Mouse (Mus musculus) adrenal gland, adult 2 months (tissue): ENCODE measurements around the gene Cyth2. TPM values are rescaled to one million over a fixed set of nuclear protein-coding genes. Genes with fewer than 3 reads are reported as not detected.

ENCODE experiments used
- DNase-seq: peaks from one replicate; pipeline ENCODE4 v3.0.0; 2021
- long read RNA-seq: library from polyadenylated mRNA; stranded (forward); transcript quantifications from one replicate; pipeline ENCODE4 v2.0.0, GENCODE M21; 2021
- polyA plus RNA-seq: library from polyadenylated mRNA; depleted of rRNA; stranded (reverse); fragments of >200 nt; gene quantifications from 2 replicates; pipeline ENCODE4 v1.2.3, GENCODE M21; 2012; rRNA removed
- total RNA-seq, 2 experiments: library from RNA; stranded (reverse); gene quantifications; 2 replicates each; pipeline ENCODE4 v1.2.3; 2021

Cyth2 gene
- total RNA-seq (100 to 1,000 TPM; 127 to 129 TPM), polyA plus RNA-seq (147 and 170 TPM in 2 replicates)
- long read RNA-seq, transcript Cyth2-202 (12 exons, 2,519 nt), result minor isoform, 35 of 92 reads
- long read RNA-seq, transcript Cyth2-203 (12 exons, 1,512 nt), result major isoform, 48 of 92 reads
- long read RNA-seq, partial matches to known transcripts, result 2 of 92 reads
- long read RNA-seq, other reads (novel, unspliced or antisense), result 2 of 92 reads

DNA sequence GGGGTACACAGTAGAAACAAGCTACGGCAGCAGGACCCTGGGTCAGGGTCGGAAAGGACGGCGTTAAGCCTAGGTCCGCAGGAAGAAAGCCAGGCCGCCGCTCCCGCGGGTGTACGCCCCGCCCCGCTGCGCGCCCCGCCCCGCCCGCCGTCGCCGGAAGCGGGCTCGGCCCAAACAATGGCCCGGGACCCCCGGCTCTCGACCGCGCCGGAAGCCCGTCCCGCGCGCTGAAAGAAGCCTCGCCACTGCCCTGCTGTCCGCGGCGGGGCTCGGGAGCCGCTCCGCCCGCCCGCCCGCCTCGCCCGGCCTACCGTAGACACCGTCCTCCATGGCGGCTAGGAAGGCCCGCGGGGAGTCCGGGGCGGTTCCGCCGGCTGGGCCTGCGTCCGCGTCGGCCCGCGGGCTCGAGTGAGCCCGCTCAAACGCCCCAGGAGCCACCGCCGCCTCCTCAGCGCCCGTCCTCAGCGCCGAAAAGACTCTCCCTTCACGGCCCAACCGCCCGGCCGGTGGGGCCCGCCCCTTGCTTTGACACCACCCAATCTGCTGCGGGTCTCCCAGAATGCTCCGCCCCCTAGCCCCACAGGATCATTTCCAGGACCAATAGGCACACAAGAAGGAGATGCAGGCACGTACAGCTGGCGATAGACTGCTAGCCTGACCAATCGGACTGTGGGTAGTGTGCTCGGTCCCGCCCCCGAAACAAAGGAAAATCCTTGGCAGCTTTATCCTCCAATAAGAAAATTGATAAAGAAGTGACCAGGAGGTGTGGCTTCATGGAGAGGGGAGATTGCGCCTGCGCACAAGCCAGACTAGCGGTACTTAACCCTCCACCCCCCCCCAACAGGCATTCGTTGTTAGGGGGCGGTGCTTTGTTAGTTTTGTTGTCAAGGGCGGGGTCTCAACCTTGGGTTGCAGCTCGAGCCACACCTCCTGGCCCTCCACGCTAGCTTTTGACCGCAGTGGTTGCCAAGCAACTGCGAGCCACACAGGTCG is at the start of gene Cyth2:
Gene Cyth2 (minus strand): TSS at position 795 of the 993 bp plus-strand sequence.
- peak; percentile 99 for DNase-seq

DNA sequence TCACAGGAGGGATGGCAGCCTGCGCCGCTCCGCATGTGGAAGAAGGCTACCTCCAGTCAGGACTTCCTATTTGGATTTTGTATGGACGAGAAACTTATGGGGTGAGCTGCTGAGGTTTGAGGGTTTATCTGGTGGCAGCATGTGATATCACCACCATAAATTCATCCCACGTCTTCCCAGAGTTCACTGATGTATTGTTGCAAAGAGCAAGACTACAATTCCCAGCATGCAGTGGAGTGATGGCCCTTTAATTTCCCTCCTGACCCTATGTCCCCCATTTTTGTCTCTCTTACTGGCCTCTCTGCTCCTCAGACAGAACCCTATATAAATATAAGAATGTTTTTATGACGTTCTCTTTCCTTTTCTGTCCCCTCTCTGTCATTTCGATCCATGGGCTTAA is 48.4 kb upstream of the Cyth2 start:
- no peak for DNase-seq

DNA sequence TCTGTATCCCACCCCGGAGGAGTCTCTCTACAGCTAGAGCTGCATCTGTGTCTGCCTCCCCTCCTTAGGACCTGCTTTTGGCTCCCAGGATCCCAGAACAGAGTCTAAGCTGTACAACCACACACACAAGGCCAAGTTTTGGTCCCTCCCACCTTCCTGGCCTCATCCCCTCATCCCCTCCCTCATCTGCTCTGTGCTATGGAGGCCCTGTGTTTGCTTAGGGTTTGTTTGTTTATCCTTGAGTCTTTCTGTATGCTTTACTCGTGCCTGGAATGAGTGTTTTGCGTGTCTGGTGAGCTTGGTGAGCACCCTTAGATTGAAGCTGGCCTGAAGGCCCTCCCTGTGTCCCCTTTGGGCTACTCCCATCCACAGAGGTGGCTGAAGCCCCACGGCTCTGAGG is 44.6 kb upstream of the Cyth2 start:
- DNase-seq, result no peak

DNA sequence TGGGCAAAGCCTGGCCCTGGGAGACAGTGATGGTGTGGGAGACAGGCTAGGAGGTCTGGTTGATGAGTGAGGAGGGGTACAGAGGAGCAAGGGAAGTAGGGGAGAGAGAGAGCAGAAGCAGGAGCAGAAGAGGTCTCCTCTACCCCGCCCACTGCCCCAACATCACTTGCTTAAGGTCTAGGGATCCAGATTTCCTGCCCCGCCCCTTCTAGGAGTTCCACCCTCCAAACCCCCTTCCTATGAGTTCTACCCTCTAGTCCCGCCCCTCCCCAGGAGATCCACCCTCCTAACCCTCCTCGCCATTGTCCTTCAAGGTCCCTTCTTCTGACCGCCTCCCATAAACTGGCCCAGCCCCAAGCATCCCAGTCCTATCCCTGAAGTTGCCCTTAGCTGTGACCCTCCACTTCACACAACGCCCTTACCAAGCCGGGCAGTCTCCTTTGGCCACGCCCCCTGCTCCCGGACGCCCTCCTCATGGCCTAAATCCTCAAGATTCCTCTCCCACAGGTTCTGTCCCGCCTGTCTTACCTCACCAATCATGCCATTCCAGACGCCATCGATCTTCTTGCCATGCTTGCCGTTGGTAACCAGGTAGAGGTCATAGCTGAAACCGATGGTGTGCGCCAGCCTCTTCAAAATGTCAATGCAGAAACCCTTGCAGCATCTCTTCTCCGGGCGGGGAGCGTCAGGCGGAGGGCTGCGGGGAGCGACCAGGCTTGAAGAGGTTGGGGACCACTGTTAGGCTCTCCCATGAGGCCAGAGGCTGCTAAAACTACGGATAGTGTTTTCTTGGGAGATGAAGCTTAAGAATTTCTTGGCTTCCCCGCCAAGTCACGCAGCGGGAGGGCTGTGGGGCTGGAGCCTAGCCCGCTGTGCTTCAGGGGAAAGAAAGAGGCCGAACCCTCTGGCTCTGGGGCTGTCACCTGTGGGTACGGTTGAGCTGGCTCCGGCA is 42.8 kb upstream of the Cyth2 start:
- no peak for DNase-seq

DNA sequence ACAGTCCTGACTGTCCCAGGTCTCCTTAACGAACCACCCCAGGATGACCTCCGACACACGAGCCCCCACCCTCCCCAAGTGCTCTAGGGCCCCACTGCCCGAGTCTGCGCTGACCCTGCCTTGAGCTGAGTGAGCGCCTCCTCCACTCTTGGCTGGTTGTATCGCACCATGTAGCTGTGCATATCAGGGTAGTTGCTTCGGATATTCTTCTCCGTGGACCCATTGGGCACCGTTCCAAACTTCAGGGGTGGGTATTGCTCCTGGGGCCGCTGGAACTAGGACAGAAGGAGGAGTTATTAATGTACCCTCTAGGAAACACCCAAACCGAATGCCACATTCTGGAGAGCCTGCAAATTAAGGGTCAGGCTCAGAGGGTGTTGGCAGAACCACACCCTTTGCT is 38.7 kb upstream of the Cyth2 start:
- no peak for DNase-seq

DNA sequence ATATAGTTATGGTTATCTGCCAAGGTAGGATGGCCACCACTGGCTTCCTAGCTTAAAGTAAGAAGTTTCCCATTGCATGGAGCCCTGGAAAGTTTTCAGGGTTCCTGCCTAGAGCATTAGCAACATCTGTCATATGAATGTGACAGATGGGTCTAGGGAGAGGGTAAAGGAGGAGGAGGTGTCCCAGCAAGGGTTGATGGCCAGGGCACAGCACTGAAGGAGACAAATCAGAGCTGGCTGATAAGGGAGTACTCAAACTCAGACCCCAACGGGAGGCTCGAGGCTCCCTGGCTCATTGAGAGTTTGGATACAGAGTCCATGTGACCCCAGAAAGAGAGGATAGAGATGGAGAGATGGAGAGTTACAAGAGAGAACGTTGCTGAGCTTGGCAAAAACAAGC is 36.3 kb upstream of the Cyth2 start:
- peak; percentile 37 for DNase-seq

DNA sequence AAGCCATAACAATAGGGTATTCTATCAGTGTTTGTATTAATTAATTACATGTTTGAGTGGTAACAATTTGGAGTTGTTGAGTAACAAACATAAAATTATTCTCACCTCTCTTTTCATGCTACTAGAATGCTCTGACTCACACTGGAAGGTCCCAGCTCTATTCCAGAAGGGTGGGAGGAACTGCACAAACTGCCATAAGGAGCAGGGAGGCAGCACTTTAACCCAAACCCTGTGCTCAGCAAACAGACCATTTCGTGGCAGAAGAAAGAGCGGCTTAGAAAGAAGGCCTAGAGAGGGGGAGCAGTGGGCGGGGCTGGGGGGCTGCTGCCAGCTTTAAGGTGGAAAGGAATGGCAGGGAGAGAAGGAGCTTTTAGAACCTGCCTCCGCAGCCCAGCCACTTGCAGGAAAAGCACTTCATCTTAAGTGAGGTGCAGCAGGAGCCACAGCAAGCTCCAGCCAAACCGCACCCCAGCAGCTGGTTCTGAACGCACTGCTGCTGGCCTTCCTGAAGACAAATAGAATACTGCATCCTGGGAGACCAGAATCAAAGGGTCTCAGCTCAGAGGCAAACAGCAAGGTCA is 34.2 kb upstream of the Cyth2 start:
- no peak for DNase-seq

DNA sequence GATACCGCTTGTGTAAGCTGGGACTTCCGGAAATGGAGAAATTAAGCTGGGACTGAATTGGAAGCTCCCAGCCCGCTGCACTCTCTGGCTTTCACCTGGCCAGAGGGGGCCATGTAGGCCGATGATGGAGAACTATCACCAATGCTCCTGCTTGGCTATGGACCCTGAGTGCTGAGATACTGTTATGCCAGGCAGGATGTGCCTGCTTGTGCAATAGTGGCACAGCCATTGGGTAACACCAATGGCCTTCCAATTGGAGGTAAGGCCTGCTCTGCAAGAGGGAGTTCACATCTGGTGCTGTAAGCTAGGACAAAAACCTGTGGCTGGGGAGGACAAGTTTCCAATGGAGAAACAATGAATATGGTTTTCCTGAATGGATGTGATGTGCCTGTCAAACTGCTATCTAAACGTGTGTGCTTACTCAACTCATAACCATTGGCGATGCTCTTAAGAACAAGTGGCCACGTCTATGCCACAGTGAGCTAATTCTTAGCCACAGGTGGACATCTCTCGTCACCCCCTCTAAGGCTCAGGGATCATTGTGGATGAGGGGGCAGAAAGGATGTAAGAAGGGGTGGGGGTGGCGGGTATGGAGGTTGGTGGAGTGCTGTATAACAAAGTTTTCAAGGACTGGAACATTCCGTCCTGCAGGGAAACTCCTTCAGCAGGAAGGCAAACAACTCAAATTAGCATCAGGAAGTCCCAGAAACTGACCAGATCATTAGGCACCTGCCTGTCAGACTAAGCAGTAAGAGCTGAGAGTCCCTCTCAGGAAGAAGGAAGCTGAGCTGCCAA is 28.8 kb upstream of the Cyth2 start:
- DNase-seq, result no peak

DNA sequence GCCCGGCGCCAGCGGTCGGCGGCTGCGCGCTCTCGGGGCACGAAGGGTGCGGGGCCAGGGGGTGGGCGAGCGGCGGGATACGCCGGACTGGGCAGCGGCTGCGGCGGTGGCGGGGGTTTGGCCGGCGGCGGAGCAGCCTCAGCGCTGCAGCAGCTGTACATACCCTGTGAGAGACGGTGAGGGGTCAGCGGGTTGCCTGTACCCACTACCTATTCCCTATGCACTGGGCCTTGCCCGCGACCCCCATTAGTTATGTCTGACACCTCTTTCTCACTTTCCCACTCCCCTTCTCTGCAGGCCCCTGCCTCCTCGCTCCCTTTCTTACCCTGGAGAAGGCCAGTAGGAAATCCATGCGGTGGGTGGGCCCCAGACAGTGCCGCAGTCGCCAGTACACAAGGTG is 19.5 kb upstream of the Cyth2 start:
- no peak for DNase-seq

DNA sequence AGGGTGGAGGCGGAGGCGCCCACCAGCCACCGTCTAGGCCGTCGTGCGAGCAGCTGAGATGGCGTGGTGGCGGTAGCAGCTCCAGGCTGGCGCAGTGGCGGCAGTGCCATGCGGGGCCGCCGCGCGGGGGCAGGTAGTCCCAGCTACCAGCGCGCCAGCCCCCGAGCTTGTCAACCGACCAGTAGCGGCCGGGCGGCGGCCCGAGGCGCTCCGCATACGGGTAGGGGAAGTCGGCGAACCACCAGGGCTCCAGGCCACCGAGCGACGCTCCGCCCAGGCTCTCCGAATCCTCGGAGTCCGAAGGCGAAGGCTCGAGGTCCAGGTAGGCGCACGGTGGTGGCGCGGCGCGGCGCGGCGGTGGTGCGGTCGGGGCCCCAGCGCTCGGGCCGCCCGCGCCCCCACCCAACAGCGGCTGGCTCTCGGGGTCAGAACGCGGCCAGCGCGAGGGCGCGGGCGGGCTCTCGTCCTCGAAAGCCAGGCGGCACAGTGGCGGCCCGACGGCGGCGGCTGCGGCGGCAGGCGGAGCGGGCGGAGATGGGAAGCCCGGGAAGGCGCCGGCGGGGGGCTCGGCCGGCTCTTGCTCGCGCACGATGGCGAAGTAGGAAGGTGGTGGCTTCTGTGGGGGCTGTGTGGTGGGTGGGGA is 18.9 kb upstream of the Cyth2 start:
- DNase-seq, result peak; percentile 14

DNA sequence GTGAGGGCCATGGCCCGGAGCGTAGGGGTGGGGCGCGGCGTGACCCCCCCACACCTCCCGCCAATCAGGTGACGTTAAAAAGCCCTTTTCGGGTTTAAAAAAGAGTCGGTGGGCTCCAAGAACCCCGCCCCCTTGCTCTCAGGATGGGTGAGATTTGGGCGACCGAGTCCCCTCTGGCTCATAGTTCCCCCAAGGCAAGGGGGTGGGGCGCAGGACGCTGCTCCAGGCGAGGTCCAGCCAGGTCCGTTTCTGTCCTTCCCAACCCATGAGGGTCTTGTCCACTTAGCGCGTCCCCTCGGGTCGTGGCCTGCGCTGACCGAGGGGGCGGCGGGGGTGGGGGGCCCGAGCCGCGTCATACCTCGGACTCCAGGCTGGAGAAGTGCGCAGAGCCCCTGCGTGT is 18.0 kb upstream of the Cyth2 start:
- DNase-seq, result no peak

DNA sequence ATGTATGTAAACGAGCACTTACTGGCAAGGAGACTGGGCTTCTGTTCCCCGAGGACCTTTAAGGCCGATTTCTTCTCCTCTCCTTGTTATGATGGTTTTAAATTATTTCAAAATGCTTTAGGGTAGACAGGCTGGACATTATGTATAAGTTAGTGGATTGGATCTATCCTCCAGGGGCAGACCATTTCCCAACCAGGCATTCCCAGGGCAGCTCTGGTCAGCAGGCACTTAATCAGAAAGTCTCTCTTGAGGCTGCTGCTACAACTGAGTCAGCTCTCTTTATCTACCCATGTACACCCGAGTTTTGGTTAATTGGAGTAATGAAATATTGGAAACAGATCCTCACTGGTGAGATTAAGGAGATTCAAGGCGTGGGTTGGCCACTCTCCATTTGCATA is 16.7 kb upstream of the Cyth2 start:
- DNase-seq, result no peak

DNA sequence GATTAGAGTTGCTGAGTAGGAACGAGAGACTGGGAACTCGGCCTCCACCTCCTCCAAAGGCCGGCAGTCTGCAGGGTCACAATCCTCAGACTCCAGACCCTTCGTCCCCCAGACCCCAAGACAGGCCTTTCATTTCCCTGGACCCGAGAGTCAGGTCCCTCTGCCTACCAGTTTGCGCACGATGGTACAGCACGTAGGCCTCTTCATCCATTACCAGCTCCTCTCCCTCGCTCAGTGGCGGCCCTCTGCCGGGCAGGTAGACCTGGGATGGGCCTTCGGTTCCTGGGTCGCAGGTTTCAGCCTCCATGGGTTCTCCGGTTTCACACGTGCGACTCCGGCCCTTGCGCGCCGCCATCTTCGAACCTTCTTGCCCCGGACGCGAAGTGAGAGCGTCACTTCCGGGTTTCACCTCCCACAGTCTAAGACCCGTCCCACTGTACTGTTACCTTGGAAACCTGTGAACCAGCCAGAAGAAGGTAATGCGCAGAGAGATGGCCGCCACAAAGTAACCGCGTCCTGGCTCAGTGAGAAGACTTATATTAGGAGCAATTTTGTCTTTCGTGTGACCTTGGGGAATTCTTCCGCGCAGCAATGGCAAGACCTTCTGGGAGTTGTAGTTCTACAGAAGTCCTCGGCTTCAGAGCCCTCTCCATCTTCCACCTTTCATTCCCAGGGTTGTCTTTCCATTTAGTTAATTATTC is 16.2 kb upstream of the Cyth2 start, which contains the start of gene Grwd1:
Gene Grwd1 (minus strand): TSS at position 518 of the 701 bp plus-strand sequence.
- DNase-seq, result peak; percentile 90

DNA sequence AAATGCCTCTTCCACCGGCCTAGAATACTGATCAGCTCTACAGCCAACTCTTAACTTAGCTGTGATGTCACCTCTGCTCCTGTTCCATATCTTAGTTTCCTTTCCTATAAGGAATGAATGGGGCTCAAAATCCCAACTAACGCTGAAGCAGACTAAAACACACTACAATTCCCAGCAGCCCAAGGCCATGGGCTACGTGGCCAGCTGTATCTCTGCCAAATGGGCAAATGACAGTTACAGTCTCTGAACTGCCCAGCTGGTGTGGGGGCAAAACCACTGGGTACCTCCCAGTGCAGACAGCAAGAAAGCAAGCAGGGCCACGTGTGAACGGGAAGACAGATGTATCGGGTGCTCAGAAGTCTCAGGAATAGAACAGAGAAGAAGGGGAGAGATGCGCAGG is 12.2 kb upstream of the Cyth2 start:
- DNase-seq, result no peak

DNA sequence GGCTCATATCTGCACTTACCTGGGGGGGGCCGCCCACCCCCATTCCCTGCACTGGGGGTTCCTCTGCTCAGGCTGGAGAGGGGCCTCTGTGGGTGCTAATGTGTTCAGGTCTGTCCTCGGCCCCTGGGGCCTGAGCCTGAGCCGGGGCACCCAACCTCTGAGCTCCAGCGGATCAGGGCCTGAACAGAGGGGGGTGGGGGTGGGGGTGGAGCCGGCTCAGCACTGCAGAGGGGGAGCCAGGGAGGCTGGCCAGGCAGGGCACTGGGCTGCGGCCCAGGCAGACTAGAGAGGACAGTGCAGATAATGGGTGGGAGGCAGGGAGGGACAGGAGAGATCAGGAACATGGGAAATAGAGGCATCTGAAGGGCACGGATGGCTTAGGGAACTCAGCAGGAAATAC is 10.2 kb upstream of the Cyth2 start, which contains the start of gene Kcnj14:
Gene Kcnj14 (minus strand): TSS at position 185 of the 400 bp plus-strand sequence.
- no peak for DNase-seq

DNA sequence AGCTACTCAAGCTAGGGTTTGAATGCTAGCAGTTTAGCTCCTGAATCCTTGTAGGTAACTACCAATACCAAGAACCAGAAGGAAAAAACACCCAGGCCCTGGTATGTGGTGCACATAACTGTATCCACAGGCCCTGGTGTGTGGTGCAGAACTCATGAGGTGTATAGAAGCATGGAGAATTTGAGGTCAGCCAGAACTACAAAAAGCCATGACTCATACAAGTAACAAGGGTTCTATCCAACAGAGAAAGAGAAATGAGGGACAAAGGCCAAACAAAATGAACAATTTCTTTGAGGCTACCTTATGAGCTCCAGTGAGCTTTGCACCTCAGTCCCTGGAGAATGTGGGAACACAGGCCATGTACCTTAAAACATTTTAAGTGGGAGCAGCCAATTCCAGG is 6.5 kb upstream of the Cyth2 start:
- no peak for DNase-seq

DNA sequence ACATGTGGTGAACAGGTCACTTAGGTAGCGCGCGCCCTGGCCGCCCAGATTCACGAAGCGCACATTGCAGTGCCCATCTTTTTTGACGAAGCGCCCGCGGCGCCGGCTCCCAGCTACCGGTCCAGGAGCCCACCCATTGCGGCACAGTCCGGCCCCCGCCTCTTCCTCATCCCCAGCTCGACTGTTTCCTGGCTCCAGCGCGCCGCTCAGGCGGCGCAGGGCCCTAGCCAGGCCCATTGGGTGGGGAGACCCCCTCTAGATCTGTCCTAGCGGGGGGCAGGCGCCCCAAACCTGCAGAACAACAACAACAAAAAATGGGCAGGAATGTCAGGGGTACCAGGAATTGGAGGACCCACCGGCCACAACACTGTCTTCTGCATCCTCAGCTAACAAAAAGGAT is 5.5 kb upstream of the Cyth2 start:
- DNase-seq, result no peak

DNA sequence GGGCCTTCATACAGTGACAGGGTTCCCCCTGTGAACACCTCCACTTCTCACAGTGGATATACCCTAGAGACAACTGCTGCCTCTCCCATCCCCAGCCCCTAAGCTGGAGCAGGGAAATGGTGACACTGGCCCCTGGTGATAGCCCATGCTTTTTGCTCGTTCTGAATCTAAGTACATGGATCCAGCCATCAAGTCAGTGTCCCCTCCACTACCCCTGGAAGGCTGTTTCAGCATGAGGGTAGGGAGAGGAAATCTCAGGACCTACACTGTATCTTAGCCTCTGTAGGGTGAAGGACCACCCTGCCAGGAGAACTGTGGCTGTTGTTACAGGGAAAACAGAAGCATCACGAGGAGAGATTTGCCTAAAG is 1.6 kb upstream of the Cyth2 start:
- DNase-seq, result no peak

DNA sequence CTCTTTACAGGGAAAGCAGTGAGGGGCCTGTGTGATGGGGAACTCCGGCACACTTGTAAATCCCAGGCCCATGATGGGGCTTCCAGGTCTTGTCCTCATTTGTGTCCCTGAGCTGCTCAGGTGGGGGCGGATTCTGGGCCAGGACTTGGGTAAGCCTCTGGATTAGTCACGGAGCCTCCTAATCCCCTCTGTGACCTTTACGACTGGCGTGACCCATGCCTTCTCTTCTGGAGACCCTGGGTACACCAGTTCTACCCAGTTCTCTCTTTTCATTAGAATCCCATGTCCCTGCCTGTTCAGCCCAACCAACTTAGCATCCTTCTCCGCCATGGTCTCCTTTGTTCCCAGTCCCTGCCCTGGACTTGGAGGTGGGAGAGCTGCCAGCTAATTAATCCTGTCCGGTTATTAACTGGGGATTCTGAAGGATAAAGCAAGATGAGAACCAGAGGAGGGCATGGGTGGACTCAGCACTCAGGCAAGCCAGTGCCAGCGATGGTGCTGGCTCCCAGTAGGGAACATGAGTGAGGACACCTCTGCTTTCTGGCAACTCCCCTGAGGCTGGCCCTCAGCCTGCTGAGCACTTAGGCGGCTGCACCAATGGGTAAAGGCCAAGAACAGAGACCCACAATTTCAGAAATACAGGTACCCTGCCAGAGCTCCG is 1.1 kb upstream of the Cyth2 start:
- DNase-seq, result no peak
